Mouse (Mus musculus): ENCODE data around the gene Ednra. TPM values are rescaled to one million over a fixed set of nuclear protein-coding genes. Genes with fewer than 3 reads are reported as not detected.

Gene Ednra
- total and polyA plus RNA-seq, 2 experiments from 2014 or later: 3.5 to 3.8 TPM

GRCm38 (mm10) chr8:77658356-77658755 lies 65.9 kb downstream of the Ednra start:
- Histone ChIP-seq H3K9ac (no peak overlapping the region), H3K4me1 (ENCODE audit: insufficient read depth) (no peaks in the 10 kb centered on the region), H3K9me3 (ENCODE audit: low read length) (no peaks in the 10 kb centered on the region), H3K4me2 (ENCODE audit: low read depth) (no peak overlapping the region), H3K36me3 (ENCODE audit: insufficient read depth) (no peaks in the 10 kb centered on the region), H3K27ac (ENCODE audit: low read depth, low read length) (no peak overlapping the region), H3K4me3 (ENCODE audit: low read depth, low read length) (no peak overlapping the region), H3K27me3 (ENCODE audit: insufficient read depth, low read length) (no peaks in the 10 kb centered on the region)
- TF ChIP-seq CTCF (IDR thresholded peaks at IDR 0.05; ENCODE audit: low read depth): no peak
- 82% methylated on average over 3 of the region's 3 CpGs for WGBS
- DNase-seq (no peak), ATAC-seq (no peak)

- Histone ChIP-seq H3K4me1 (ENCODE audit: insufficient read depth) (no peaks in the 10 kb centered on the region), H3K9me3 (ENCODE audit: low read length) (no peaks in the 10 kb centered on the region), H3K4me3 (ENCODE audit: low read depth, low read length) (no peak overlapping the region), H3K9ac (no peak overlapping the region), H3K4me2 (ENCODE audit: low read depth) (no peak overlapping the region), H3K27me3 (ENCODE audit: insufficient read depth, low read length) (no peaks in the 10 kb centered on the region), H3K27ac (ENCODE audit: low read depth, low read length) (no peak overlapping the region), H3K36me3 (ENCODE audit: insufficient read depth) (no peaks in the 10 kb centered on the region)
- 62% methylated on average over 1 of the region's 1 CpGs for WGBS
- DNase-seq (no peak), ATAC-seq (no peak)
- TF ChIP-seq CTCF (IDR thresholded peaks at IDR 0.05; ENCODE audit: low read depth): no peak
These were observed 73.5 kb downstream of the Ednra start for GRCm38 (mm10) chr8:77650646-77651190.

- ATAC-seq: no peak
- WGBS: 30% methylated on average over 5 of the region's 5 CpGs
- H3K4me2 ChIP-seq (ENCODE audit: low read depth): no peak overlapping the region
- no peak for TF ChIP-seq CTCF (IDR thresholded peaks at IDR 0.05; ENCODE audit: low read depth)
- no peak for DNase-seq
- H3K27ac ChIP-seq (ENCODE audit: low read depth, low read length): no peak overlapping the region
- no peak overlapping the region for H3K9ac ChIP-seq
- no peak overlapping the region for H3K4me3 ChIP-seq (ENCODE audit: low read depth, low read length)
- no peaks in the 10 kb centered on the region; the same call in 1 of the 2 replicates for H3K27me3 ChIP-seq (ENCODE audit: insufficient read depth, low read length)
- no peaks in the 10 kb centered on the region for H3K9me3 ChIP-seq (ENCODE audit: low read length)
- H3K4me1 ChIP-seq (ENCODE audit: insufficient read depth): no peaks in the 10 kb centered on the region
- H3K36me3 ChIP-seq (ENCODE audit: insufficient read depth): no peaks in the 10 kb centered on the region
These were observed 84.0 kb downstream of the Ednra start for GRCm38 (mm10) chr8:77640093-77640839.

- WGBS: 70% methylated on average over 3 of the region's 3 CpGs
- Histone ChIP-seq H3K9ac (no peak overlapping the region), H3K4me3 (ENCODE audit: low read depth, low read length) (no peak overlapping the region), H3K27me3 (ENCODE audit: insufficient read depth, low read length) (no peaks in the 10 kb centered on the region; the same call in 1 of the 2 replicates), H3K27ac (ENCODE audit: low read depth, low read length) (no peak overlapping the region), H3K9me3 (ENCODE audit: low read length) (no peaks in the 10 kb centered on the region), H3K4me1 (ENCODE audit: insufficient read depth) (no peaks in the 10 kb centered on the region), H3K36me3 (ENCODE audit: insufficient read depth) (no peaks in the 10 kb centered on the region), H3K4me2 (ENCODE audit: low read depth) (no peak overlapping the region)
- no peak for DNase-seq
- no peak for TF ChIP-seq CTCF (IDR thresholded peaks at IDR 0.05; ENCODE audit: low read depth)
- ATAC-seq: no peak
These were observed 86.7 kb downstream of the Ednra start for GRCm38 (mm10) chr8:77637593-77637992.

GRCm38 (mm10) chr8:77634035-77634434 lies 90.2 kb downstream of the Ednra start:
- H3K9me3 ChIP-seq (ENCODE audit: low read length): no peaks in the 10 kb centered on the region
- no peaks in the 10 kb centered on the region for H3K36me3 ChIP-seq (ENCODE audit: insufficient read depth)
- ATAC-seq (no peak), DNase-seq (no peak)
- H3K27me3 ChIP-seq (ENCODE audit: insufficient read depth, low read length): no peaks in the 10 kb centered on the region
- no peak overlapping the region for H3K4me2 ChIP-seq (ENCODE audit: low read depth)
- no peak for TF ChIP-seq CTCF (IDR thresholded peaks at IDR 0.05; ENCODE audit: low read depth)
- no peak overlapping the region for H3K27ac ChIP-seq (ENCODE audit: low read depth, low read length)
- no peak overlapping the region for H3K4me3 ChIP-seq (ENCODE audit: low read depth, low read length)
- no peaks in the 10 kb centered on the region for H3K4me1 ChIP-seq (ENCODE audit: insufficient read depth)
- no peak overlapping the region for H3K9ac ChIP-seq
- 75% methylated on average over 5 of the region's 5 CpGs for WGBS

GRCm38 (mm10) chr8:77633211-77633610 lies 91.1 kb downstream of the Ednra start:
- H3K4me3 ChIP-seq (ENCODE audit: low read depth, low read length): no peak overlapping the region
- no peak for TF ChIP-seq CTCF (IDR thresholded peaks at IDR 0.05; ENCODE audit: low read depth)
- no peak overlapping the region for H3K4me2 ChIP-seq (ENCODE audit: low read depth)
- no peaks in the 10 kb centered on the region for H3K4me1 ChIP-seq (ENCODE audit: insufficient read depth)
- no peaks in the 10 kb centered on the region for H3K9me3 ChIP-seq (ENCODE audit: low read length)
- 66% methylated on average over 2 of the region's 2 CpGs for WGBS
- ATAC-seq (no peak), DNase-seq (no peak)
- H3K9ac ChIP-seq: no peak overlapping the region
- no peaks in the 10 kb centered on the region for H3K36me3 ChIP-seq (ENCODE audit: insufficient read depth)
- no peak overlapping the region for H3K27ac ChIP-seq (ENCODE audit: low read depth, low read length)
- no peaks in the 10 kb centered on the region for H3K27me3 ChIP-seq (ENCODE audit: insufficient read depth, low read length)

- Histone ChIP-seq H3K4me2 (ENCODE audit: low read depth) (no peak overlapping the region), H3K4me3 (ENCODE audit: low read depth, low read length) (no peak overlapping the region), H3K27ac (ENCODE audit: low read depth, low read length) (no peak overlapping the region), H3K9ac (no peak overlapping the region), H3K27me3 (ENCODE audit: insufficient read depth, low read length) (no peaks in the 10 kb centered on the region), H3K9me3 (ENCODE audit: low read length) (no peaks in the 10 kb centered on the region), H3K36me3 (ENCODE audit: insufficient read depth) (no peaks in the 10 kb centered on the region), H3K4me1 (ENCODE audit: insufficient read depth) (no peaks in the 10 kb centered on the region)
- DNase-seq (no peak), ATAC-seq (no peak)
- TF ChIP-seq CTCF (IDR thresholded peaks at IDR 0.05; ENCODE audit: low read depth): no peak
- WGBS: 53% methylated on average over 3 of the region's 3 CpGs
These were observed 93.6 kb downstream of the Ednra start for GRCm38 (mm10) chr8:77630691-77631090.

Measured in forebrain, postnatal 0 days (tissue).